Mouse (Mus musculus) brain, embryonic 14.5 days (tissue): ENCODE data around the gene Srebf2. TPM values are rescaled to one million over a fixed set of nuclear protein-coding genes. Genes with fewer than 3 reads are reported as not detected.

Source experiments
- DNase-seq: peaks from one replicate; pipeline ENCODE4 v3.0.0-alpha.2; 2011; ENCODE audit warnings: low read depth
- CTCF ChIP-seq: fragments of 200-500 bp; IDR thresholded peaks from 2 replicates; pipeline ENCODE4 v1.5.1; 2012; ENCODE audit warnings: inconsistent platforms, mild to moderate bottlenecking, moderate library complexity, borderline replicate concordance; ENCODE audit not compliant: insufficient read depth, insufficient read length; ENCODE audit errors: extremely low read depth
- POLR2A ChIP-seq: fragments of 200-500 bp; IDR thresholded peaks from 2 replicates; pipeline ENCODE4 v1.6.1; 2012; ENCODE audit warnings: mild to moderate bottlenecking, inconsistent platforms, borderline replicate concordance; ENCODE audit not compliant: poor library complexity, insufficient read depth, insufficient read length, severe bottlenecking; ENCODE audit errors: extremely low read depth
- polyA plus RNA-seq: library from polyadenylated mRNA; depleted of rRNA; stranded (reverse); fragments of >200 nt; gene quantifications from 2 replicates; pipeline ENCODE4 v1.2.3, GENCODE M21; 2012

The Srebf2 gene
- polyA plus RNA-seq, 1 experiment = 230 TPM

GRCm38 (mm10) chr15:82144157-82144556 lies 2.8 kb upstream of the Srebf2 start:
- TF ChIP-seq CTCF (no peak), POLR2A (no peak)
- no peak for DNase-seq

DNA sequence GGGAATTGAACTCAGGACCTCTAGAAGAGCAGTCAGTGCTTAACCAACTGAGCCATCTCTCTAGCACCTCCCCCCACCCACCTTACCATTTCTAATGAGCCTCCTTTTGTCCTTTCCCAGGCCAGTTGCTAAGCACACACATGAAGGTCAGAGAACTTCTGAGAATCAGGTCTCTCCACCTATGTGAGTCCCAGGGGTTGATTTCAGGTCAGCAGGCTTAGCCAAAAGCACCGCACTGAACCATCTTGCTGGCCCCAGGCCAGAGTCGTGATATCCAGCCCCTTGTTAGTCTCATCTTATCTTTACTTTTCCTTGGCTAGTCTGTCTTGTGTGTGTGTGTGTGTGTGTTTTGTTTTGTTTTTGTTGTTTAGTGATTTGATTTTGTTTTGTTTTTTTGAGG lies 1.6 kb upstream of the Srebf2 start:
- peak; percentile 25 for DNase-seq
- TF ChIP-seq CTCF (no peak), POLR2A (no peak)

GRCm38 (mm10) chr15:82145851-82146769 lies 871 bp upstream of the Srebf2 start:
- no peak for TF ChIP-seq CTCF
- no peak for TF ChIP-seq POLR2A
- peak; percentile 56 for DNase-seq

DNA sequence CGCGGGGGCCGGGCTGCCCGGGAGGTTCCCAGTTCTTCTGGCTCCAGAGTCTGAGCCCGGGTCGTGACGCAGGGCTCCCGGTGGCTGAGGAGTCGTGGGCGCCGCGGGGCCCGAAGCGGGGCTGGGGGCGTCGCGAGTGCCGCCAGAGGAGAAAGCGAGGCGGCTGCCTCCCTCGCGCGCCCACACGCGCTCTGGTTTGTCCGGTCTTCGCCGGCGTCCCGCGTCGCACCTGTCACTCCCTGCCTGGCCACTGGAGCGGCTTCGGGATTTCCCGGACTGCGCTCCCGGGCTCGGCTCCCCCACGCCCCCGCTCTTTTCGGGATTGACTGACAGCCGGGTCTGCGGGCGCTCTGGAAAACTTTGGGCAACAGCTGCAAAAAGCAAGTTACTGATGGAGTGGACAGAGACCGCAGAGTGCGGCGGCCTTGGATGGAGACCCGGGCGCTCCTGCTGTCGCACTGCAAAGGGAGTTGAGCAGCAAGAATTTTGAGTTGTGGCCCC lies 680 bp downstream of the Srebf2 start:
- no peak for TF ChIP-seq POLR2A
- no peak for TF ChIP-seq CTCF
- no peak for DNase-seq

DNA sequence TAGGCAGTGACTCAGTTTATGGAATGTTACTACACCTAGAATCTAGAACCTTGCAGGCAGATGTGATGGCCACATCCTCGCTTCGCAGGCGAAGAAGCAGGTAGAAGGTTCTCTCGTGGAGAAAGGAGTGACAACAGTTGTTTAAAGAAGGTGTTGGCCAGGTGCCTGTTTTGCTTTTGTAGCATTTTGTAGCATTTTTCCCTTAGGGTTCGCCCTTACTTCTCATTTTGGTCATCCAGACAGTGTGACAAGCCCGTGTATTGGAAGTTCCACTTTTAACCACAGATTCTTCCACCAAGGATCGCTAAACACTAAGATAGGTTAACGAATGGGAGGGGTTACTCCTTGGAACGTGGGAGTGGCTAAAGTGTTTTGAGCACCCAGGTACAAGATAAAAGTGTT lies 1.5 kb downstream of the Srebf2 start:
- TF ChIP-seq CTCF = no peak
- no peak for TF ChIP-seq POLR2A
- DNase-seq = no peak

- DNase-seq = no peak
- no peak for TF ChIP-seq POLR2A
- TF ChIP-seq CTCF = no peak
These were observed 3.1 kb downstream of the Srebf2 start for GRCm38 (mm10) chr15:82150042-82150441.

GRCm38 (mm10) chr15:82151176-82151575 lies 4.2 kb downstream of the Srebf2 start:
- no peak for DNase-seq
- no peak for TF ChIP-seq POLR2A
- no peak for TF ChIP-seq CTCF

GRCm38 (mm10) chr15:82152022-82152421 lies 5.0 kb downstream of the Srebf2 start:
- TF ChIP-seq POLR2A = no peak
- no peak for TF ChIP-seq CTCF
- no peak for DNase-seq

DNA sequence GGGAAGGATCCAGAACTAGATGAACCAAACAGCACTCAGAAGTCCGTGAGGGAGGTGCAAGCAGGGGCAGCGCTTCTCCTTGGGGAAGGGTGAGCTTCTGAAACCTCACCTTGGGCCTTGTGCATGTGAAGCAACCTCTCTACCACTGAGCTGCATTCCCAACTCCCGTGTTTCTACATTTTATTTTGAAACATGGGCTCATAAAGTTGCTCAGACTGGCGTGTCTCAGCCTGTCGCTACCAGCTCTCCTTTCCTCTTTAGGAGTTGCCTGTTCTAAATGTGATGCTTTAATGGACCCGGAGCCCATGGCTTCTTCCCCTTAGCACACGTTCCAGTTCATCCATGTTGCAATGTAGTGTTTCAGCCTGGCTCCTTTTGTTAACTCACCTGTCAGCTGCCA lies 5.5 kb downstream of the Srebf2 start:
- TF ChIP-seq CTCF (no peak), POLR2A (no peak)
- DNase-seq = no peak

DNA sequence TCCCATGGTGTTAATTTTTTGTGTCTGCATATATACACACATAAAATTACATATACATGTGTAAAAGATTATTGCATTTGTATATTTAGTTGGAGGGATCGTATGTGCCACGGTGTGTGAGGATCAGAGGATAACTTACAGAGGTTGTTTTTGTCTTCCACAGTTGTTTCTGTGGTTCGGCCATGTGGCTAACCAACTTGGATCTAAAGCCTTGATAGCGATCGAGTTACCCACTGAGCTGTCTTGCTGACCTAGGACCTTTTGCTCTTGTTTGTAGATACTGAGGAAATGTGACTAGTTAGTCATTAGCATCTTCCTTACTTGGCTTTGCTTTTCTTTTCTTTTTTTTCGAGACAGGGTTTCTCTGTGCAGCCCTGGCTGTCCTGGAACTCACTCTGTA lies 9.3 kb downstream of the Srebf2 start:
- no peak for DNase-seq
- no peak for TF ChIP-seq CTCF
- TF ChIP-seq POLR2A = no peak

- DNase-seq = no peak
- TF ChIP-seq POLR2A = no peak
- no peak for TF ChIP-seq CTCF
These were observed 9.9 kb downstream of the Srebf2 start for GRCm38 (mm10) chr15:82156902-82157301.
